Mouse (Mus musculus) heart, adult 2 months (tissue): ENCODE measurements around the gene Ube3a. TPM values are rescaled to one million over a fixed set of nuclear protein-coding genes. Genes with fewer than 3 reads are reported as not detected.

ENCODE experiments used
- DNase-seq, 2 experiments: peaks; one replicate each; pipeline ENCODE4 v3.0.0; 2021
- H3K27ac ChIP-seq: fragments of 200-600 bp; 2 replicates; pipeline ENCODE4 v1.8.1; 2022
- H3K27me3 ChIP-seq: fragments of 200-500 bp; 2 replicates; pipeline ENCODE4 v1.6.1; 2012; ENCODE audit warnings: mild to moderate bottlenecking, low read length, inconsistent platforms, mixed read lengths; ENCODE audit not compliant: control insufficient read depth, insufficient read depth
- H3K36me3 ChIP-seq: fragments of 200-500 bp; 2 replicates; pipeline ENCODE4 v1.6.1; 2012; ENCODE audit warnings: low read length, inconsistent platforms; ENCODE audit not compliant: control insufficient read depth, insufficient read depth
- H3K4me1 ChIP-seq: fragments of 200-500 bp; 2 replicates; pipeline ENCODE4 v1.6.1; 2011; ENCODE audit warnings: low read length; ENCODE audit not compliant: control insufficient read depth, insufficient read depth
- H3K4me3 ChIP-seq: fragments of 200-600 bp; 2 replicates; pipeline ENCODE4 v1.8.1; 2022
- H3K79me2 ChIP-seq: fragments of 200-500 bp; replicated peaks from 2 replicates; pipeline ENCODE4 v1.6.1; 2012; ENCODE audit warnings: mild to moderate bottlenecking, inconsistent platforms, low read length, moderate library complexity, mixed read lengths; ENCODE audit not compliant: control insufficient read depth, insufficient read depth
- H3K9ac ChIP-seq: fragments of 200-500 bp; 2 replicates; pipeline ENCODE4 v1.6.1; 2012; ENCODE audit warnings: low read depth, mild to moderate bottlenecking, control low read depth, inconsistent platforms, low read length, mixed read lengths
- CTCF ChIP-seq: fragments of 200-600 bp; IDR thresholded peaks from 2 replicates; pipeline ENCODE4 v1.8.1; 2022; ENCODE audit warnings: antibody characterized with exemption, mild to moderate bottlenecking, moderate library complexity
- EP300 ChIP-seq: fragments of 200-500 bp; IDR thresholded peaks from 2 replicates; pipeline ENCODE4 v1.6.1; 2011; ENCODE audit warnings: low read depth, low read length, control low read depth; ENCODE audit not compliant: insufficient read depth
- POLR2A ChIP-seq: fragments of 200-500 bp; IDR thresholded peaks from 2 replicates; pipeline ENCODE4 v1.6.1; 2011; ENCODE audit warnings: mild to moderate bottlenecking, low read depth, low read length, control low read depth; ENCODE audit not compliant: insufficient read depth
- WGBS: fragments of 180-500 bp; shearing (Covaris S2); methylation state at CpG from one replicate; pipeline ENCODE4 v1.1.7; 2018; 5-methylcytosine and 5-hydroxymethylcytosine counted together
- intact Hi-C: fragments of 180-260 bp; cut with DNase I; formaldehyde crosslinking; loops from one replicate; pipeline ENCODE4 v1.15.1; 2025
- polyA plus RNA-seq: library from polyadenylated mRNA; depleted of rRNA; stranded (reverse); fragments of >200 nt; gene quantifications from 2 replicates; pipeline ENCODE4 v1.2.3, GENCODE M21; 2012
- total RNA-seq, 2 experiments: library from RNA; stranded (reverse); gene quantifications; 2 replicates each; pipeline ENCODE4 v1.2.3; 2021

The Ube3a gene
- total and polyA plus RNA-seq, 3 experiments, result 38.4 to 136 (median 128) TPM

DNA sequence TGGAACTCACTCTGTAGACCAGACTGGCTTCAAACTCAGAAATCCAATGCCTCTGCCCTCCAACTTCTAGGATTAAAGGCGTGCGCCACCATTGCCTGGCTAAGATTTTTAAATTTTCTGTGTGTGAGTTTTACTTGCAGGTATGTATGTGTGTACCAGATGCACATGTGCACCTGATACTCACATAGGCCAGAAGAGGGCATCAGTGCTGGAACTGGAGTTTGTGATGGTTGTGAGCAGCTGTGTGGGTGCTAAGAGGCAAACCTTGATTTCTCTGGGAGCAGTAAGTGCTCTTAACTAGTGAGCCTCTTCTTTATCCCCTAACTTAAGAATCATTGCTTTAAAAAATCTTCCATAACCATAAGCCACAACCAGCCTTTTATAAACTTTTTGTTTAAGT is 17.0 kb downstream of the Ube3a start:
- Histone ChIP-seq H3K4me3 (no peak overlapping the region), H3K9ac (no peak overlapping the region), H3K27ac (no peak overlapping the region), H3K36me3 (no peaks in the 10 kb centered on the region; the same call in 1 of the 2 replicates), H3K27me3 (no peaks in the 10 kb centered on the region), H3K79me2 (no peaks in the 10 kb centered on the region), H3K4me1 (no peaks in the 10 kb centered on the region)
- TF ChIP-seq EP300 (no peak), CTCF (peak; percentile 47), POLR2A (no peak)
- no peak for DNase-seq
- 99% methylated on average over 2 of the region's 2 CpGs for WGBS
- intact Hi-C loops, result no loop called here

DNA sequence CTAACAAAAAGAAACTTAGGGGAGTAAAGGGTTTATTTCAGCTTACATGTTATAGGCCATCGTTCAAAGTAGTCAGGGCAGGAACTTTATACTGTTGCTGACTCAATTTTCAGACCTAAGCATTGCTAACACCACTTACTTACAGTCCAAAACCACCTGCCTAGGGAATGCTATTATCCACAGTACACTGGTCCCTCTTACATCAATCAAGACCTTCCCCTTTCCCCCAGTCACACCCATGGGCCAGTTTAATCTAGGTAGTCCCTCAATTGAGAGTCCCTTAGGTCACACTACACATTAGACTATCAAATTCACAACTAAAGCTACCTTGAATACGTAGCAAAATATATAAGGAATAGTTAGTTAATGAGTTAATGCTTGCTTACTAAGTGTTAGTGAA is 24.8 kb downstream of the Ube3a start:
- H3K27me3 ChIP-seq, result no peaks in the 10 kb centered on the region
- H3K79me2 ChIP-seq, result peaks cover 2% of the 10 kb centered on the region; the same call in 1 of the 2 replicates
- peaks cover 5% of the 10 kb centered on the region for H3K36me3 ChIP-seq
- intact Hi-C loops, result no loop called here
- DNase-seq, result no peak
- H3K9ac ChIP-seq, result no peak overlapping the region
- H3K27ac ChIP-seq, result no peak overlapping the region
- TF ChIP-seq POLR2A (no peak), EP300 (no peak), CTCF (no peak)
- H3K4me3 ChIP-seq, result no peak overlapping the region
- peaks cover 2% of the 10 kb centered on the region; the same call in 1 of the 2 replicates for H3K4me1 ChIP-seq
- over 99% methylated on average over 2 of the region's 2 CpGs for WGBS

DNA sequence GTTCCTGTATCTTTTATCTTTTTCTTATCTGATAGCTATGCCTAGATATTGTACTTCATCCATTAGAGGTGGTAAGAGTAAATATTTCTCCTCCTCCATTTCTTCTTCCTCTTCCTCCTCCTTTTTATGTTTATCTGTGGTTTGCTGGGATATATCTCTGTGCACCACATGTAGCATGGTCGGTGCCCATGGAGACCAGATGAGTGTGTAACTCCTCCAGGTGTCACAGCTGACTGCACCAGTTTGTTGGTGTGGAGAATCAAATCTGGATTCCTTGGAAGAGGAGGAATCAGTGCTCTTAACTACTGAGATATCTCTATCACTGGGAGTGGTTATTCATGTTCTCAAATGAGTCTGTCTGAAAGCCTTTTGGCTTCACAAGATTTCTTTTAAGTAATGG is 37.0 kb downstream of the Ube3a start:
- no peak overlapping the region for H3K4me3 ChIP-seq
- H3K9ac ChIP-seq, result no peak overlapping the region
- H3K27ac ChIP-seq, result no peak overlapping the region
- no peaks in the 10 kb centered on the region for H3K27me3 ChIP-seq
- H3K36me3 ChIP-seq, result no peaks in the 10 kb centered on the region
- TF ChIP-seq EP300 (no peak), CTCF (no peak), POLR2A (no peak)
- no peaks in the 10 kb centered on the region; the same call in 1 of the 2 replicates for H3K4me1 ChIP-seq
- H3K79me2 ChIP-seq, result peaks cover 4% of the 10 kb centered on the region
- 82% methylated on average over 1 of the region's 1 CpGs for WGBS
- intact Hi-C loops, result no loop called here
- DNase-seq, result no peak

DNA sequence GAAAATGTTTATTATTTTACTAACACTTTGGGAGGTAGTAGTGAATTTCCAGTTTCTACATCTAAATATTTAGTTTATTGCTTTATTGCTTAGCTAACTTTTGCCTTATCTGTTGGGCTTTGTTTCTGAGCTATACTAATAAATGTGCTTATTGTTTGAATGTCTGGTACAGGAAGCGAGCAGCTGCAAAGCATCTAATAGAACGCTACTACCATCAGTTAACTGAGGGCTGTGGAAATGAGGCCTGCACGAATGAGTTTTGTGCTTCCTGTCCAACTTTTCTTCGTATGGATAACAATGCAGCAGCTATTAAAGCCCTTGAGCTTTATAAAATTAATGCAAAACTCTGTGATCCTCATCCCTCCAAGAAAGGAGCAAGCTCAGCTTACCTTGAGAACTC is 43.2 kb downstream of the Ube3a start:
- H3K4me3 ChIP-seq, result no peak overlapping the region
- TF ChIP-seq POLR2A (no peak), CTCF (no peak), EP300 (no peak)
- DNase-seq, result no peak
- H3K9ac ChIP-seq, result no peak overlapping the region
- no peaks in the 10 kb centered on the region for H3K27me3 ChIP-seq
- H3K79me2 ChIP-seq, result peaks cover 2% of the 10 kb centered on the region; the same call in 1 of the 2 replicates
- no peaks in the 10 kb centered on the region; the same call in 1 of the 2 replicates for H3K4me1 ChIP-seq
- intact Hi-C loops, result no loop called here
- peaks cover 4% of the 10 kb centered on the region for H3K36me3 ChIP-seq
- no peak overlapping the region for H3K27ac ChIP-seq
- 44% methylated on average over 4 of the region's 4 CpGs for WGBS

DNA sequence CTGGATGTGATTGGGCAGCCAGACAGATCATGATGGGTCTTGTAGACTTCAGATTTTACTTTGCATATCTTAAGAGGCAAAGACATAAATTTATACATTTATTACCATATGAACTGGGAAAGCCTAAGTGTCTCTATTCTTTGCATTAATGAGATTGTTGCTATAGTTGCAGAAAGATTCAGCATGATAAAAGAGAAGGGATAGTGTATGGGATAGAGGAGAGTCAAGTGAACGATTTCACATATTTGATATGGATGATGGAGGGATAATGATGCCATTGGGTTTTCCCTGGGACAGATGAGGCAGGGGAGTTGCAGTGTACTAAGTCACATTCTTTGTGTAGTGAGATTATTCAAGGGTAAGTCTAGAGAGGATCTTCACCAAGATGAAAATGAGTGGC is 84.0 kb downstream of the Ube3a start:
- 87% methylated on average over 1 of the region's 1 CpGs for WGBS
- DNase-seq, result no peak
- Histone ChIP-seq H3K27ac (no peak overlapping the region), H3K9ac (no peak overlapping the region), H3K79me2 (no peaks in the 10 kb centered on the region), H3K4me1 (no peaks in the 10 kb centered on the region), H3K36me3 (no peaks in the 10 kb centered on the region), H3K27me3 (no peaks in the 10 kb centered on the region), H3K4me3 (no peak overlapping the region)
- no peak for TF ChIP-seq EP300
- TF ChIP-seq POLR2A, result no peak
- TF ChIP-seq CTCF, result no peak
- intact Hi-C loops, result no loop called here

DNA sequence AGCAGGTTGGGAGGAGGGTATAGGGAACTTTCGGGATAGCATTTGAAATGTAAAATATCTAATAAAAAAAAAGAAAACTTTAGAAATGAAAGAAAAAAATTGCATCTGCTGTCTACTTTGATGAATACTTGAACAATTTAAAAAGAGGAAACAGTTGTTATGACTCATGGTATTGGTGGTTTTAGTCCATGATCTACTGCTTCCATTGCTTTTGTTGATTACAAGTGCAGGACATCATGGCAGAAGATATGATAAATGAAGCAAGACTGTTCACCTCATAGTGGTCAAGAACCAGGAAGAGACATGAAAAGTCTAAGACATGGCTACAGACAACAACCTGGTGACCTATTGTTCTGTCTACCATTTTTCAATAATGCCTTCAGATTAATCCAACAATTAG is 94.2 kb downstream of the Ube3a start:
- intact Hi-C loops, result no loop called here

More for the DNA sequence above, 94.2 kb downstream of the Ube3a start:
- H3K27ac ChIP-seq, result no peak overlapping the region
- TF ChIP-seq POLR2A (no peak), EP300 (no peak), CTCF (no peak)
- H3K36me3 ChIP-seq, result no peaks in the 10 kb centered on the region
- no peaks in the 10 kb centered on the region for H3K79me2 ChIP-seq
- H3K4me1 ChIP-seq, result no peaks in the 10 kb centered on the region
- DNase-seq, result no peak
- no peak overlapping the region for H3K9ac ChIP-seq
- 92% methylated on average over 1 of the region's 1 CpGs for WGBS
- H3K27me3 ChIP-seq, result no peaks in the 10 kb centered on the region
- H3K4me3 ChIP-seq, result no peak overlapping the region
